Mouse (Mus musculus) B cell, adult 67 days (primary cell): ENCODE measurements around the gene Maml3. TPM values are rescaled to one million over a fixed set of nuclear protein-coding genes. Genes with fewer than 3 reads are reported as not detected.

Experiments used
- total RNA-seq, 2 experiments: library from RNA; stranded (reverse); gene quantifications; 4 replicates each; pipeline ENCODE4 v1.2.4; 2023

Gene Maml3
- total RNA-seq = 10 to 100 TPM; 13.6 to 14.2 TPM

GRCm38 (mm10) chr3:52104636-52105151 lies at the start of gene Maml3:
Maml3 (minus strand) TSS chr3:52105076.

GRCm38 (mm10) chr3:51660060-51660459 lies 444.8 kb downstream of the Maml3 start, which contains the start of gene Mgst2:
Mgst2 (plus strand) TSS chr3:51660360.

Other genes starting within 250 kb of the Maml3 start
- 100 to 1,000 TPM; 116 to 119 TPM for gene Foxo1, start 163.3 kb upstream of the Maml3 start, total RNA-seq